Mouse (Mus musculus): ENCODE results near the gene Lypd4. TPM values are rescaled to one million over a fixed set of nuclear protein-coding genes. Genes with fewer than 3 reads are reported as not detected.
"Not testable (repeated sequence)": the region's sequence is repeated elsewhere in the genome, so short reads cannot be mapped to it uniquely, and the experiment has no call there.

Lypd4 gene
- polyA plus RNA-seq, 1 experiment from 2014 or later: not detected

DNA sequence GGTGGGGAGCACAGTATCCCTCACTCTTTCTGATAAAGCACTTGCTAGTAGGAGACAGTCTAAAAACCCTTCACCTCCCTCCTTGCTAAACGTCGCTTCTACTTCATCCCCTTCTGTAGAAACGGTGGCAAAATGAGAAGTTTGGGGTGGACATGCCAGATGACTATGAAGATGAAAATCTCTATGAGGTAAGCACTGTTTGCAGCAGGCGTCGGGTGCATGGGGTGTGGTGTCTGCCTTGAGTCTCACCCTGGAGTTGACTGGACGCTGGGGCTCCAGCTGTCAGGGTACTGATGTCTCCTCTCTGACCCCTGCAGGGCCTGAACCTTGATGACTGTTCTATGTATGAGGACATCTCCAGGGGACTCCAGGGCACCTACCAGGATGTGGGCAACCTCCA lies 31.4 kb upstream of the Lypd4 start:
- H3K9ac ChIP-seq (replicated peaks): no peak overlapping the region
- no peak overlapping the region for H3K4me2 ChIP-seq (replicated peaks)
- H3K36me3 ChIP-seq: no peaks in the 10 kb centered on the region
- no peak overlapping the region for H3K4me3 ChIP-seq (replicated peaks)
- no peak overlapping the region for H3K27ac ChIP-seq
- H3K9me3 ChIP-seq: no peaks in the 10 kb centered on the region
- no peak for ATAC-seq
- 75% methylated on average over 6 of the region's 6 CpGs for WGBS
- peaks cover 31% of the 10 kb centered on the region for H3K4me1 ChIP-seq (replicated peaks)
- no peaks in the 10 kb centered on the region for H3K27me3 ChIP-seq

DNA sequence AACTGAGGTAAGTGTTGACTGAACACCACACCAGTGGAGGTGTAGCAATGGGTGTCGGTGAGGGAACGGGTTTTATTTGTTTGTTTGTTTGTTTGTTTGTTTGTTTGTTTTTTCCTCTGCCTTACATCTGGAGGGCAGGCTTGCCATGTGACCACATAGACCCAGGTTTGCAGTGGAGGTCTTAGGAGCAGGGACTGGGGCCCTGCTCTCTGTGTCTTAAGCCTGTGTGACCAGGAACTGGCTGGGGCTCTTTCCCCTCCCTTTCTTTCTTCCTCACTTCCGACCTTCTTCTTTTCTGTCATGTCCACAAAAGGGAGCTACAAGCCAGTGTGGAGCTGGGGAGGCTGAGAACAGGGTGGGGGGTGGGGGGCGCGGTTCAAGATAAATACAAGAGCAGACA lies 28.2 kb upstream of the Lypd4 start:
- 75% methylated on average over 5 of the region's 5 CpGs for WGBS
- ATAC-seq: no peak
- no peak overlapping the region for H3K27ac ChIP-seq

DNA sequence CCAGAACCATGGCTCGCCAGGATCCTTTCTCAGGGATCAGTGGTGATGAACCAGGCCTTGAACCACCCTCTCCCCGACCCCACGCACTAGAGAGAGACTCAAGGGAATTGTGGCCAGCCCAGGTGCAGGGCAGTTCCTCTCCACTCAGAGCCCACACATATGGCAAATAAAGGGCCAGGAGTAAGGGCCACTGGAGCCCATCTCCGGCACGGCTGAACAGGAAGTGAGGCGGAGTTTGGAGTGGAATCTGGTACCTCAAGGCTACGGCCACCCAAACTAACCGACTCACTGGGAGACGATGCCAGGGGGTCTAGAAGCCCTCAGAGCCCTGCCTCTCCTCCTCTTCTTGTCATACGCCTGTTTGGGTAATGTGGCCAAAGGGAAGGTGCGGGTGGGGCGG lies 27.5 kb upstream of the Lypd4 start, which contains the start of gene Cd79a:
Gene Cd79a, plus strand, starts transcription at position 158 of the 400 bp plus-strand sequence.
- Histone ChIP-seq H3K4me1 (replicated peaks) (no peaks in the 10 kb centered on the region), H3K36me3 (no peaks in the 10 kb centered on the region), H3K27ac (no peak within 1 kb of the TSS), H3K27me3 (no peaks in the 10 kb centered on the region), H3K4me3 (replicated peaks) (no peak within 1 kb of the TSS), H3K9me3 (no peaks in the 10 kb centered on the region), H3K9ac (replicated peaks) (no peak within 1 kb of the TSS), H3K4me2 (replicated peaks) (no peak within 1 kb of the TSS)
- ATAC-seq: no peak
- 84% methylated on average over 12 of the region's 12 CpGs for WGBS

More for the DNA sequence above, 28.2 kb upstream of the Lypd4 start:
- Histone ChIP-seq H3K4me2 (replicated peaks) (no peak overlapping the region), H3K4me3 (replicated peaks) (no peak overlapping the region), H3K27me3 (no peaks in the 10 kb centered on the region), H3K36me3 (no peaks in the 10 kb centered on the region), H3K4me1 (replicated peaks) (peaks cover 5% of the 10 kb centered on the region), H3K9ac (replicated peaks) (no peak overlapping the region), H3K9me3 (no peaks in the 10 kb centered on the region)

DNA sequence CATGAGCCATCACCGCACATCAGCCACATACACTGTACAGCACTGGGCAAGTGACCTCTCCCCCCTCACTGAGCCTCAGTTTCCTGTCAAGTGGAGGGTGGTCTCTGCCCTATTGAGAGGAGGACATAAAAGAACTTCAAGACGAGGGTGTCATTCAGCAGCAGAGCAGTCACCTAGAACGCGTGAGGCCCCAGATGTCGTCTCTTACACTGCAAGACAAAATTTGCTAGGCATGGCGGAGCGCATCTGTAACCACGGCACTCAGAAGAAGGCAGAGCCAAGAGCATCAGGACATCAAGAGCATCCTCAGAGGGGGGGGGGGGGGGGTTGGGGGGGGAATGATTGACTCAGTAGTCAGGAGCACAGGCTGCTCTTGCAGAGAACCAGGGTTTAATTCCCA lies 26.5 kb upstream of the Lypd4 start:
- Histone ChIP-seq H3K4me1 (replicated peaks) (no peaks in the 10 kb centered on the region), H3K36me3 (peaks cover 2% of the 10 kb centered on the region; the same call in 1 of the 2 replicates), H3K4me2 (replicated peaks) (no peak overlapping the region), H3K9ac (replicated peaks) (no peak overlapping the region), H3K27ac (no peak overlapping the region), H3K4me3 (replicated peaks) (no peak overlapping the region), H3K9me3 (no peaks in the 10 kb centered on the region), H3K27me3 (no peaks in the 10 kb centered on the region)
- ATAC-seq: no peak
- 79% methylated on average over 8 of the region's 8 CpGs for WGBS

DNA sequence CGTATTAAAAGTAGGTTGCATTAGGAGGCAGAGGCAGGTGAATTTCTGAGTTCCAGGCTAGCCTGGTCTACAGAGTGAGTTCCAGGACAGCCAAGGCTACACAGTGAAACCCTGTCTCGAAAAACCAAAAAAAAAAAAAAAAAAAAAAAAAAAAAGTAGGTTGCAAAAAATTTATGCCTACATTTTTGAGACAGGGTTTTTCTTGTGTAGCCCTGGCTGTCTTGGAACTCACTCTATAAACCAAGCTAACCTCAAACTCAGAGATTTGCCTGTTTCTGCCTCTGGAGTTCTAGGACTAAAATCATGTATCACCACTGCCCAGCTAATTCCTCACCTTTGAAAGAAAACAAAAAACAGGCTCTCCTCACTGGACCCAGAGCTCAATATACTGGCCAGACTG lies 26.0 kb upstream of the Lypd4 start:
- H3K4me3 ChIP-seq (replicated peaks); H3K4me2 ChIP-seq (replicated peaks); H3K9me3 ChIP-seq; H3K36me3 ChIP-seq; H3K4me1 ChIP-seq (replicated peaks); H3K27me3 ChIP-seq; ATAC-seq; H3K27ac ChIP-seq; H3K9ac ChIP-seq (replicated peaks): not testable (repeated sequence)
- 94% methylated on average over 2 of the region's 2 CpGs for WGBS

DNA sequence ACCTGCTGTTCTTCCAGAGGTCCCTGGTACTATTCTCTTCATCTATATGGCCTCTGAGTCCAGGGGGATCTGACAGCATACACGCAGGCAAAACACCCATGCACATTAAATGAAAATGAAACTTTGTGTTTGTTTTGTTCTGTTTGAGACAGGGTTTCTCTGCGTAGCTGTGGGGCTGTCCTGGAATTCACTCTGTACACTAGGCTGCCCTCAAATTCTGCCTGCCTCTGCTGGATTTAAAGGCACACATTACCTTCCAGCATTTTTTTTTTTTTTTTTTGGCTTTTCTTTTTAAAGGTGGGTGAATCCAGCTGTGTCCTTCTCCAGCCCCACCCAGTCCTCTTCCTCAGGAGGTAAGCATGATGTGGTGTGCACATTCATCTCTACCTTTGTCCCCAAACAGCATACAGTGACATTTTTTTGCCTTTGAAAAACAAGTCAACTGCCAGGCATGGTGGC lies 22.4 kb upstream of the Lypd4 start:
- Histone ChIP-seq H3K4me1 (replicated peaks) (peaks cover 8% of the 10 kb centered on the region), H3K9me3 (no peaks in the 10 kb centered on the region), H3K9ac (replicated peaks) (no peak overlapping the region), H3K27me3 (no peaks in the 10 kb centered on the region), H3K27ac (no peak overlapping the region), H3K36me3 (peaks cover 38% of the 10 kb centered on the region), H3K4me2 (replicated peaks) (no peak overlapping the region), H3K4me3 (replicated peaks) (no peak overlapping the region)
- WGBS: 71% methylated on average over 2 of the region's 2 CpGs
- ATAC-seq: no peak

DNA sequence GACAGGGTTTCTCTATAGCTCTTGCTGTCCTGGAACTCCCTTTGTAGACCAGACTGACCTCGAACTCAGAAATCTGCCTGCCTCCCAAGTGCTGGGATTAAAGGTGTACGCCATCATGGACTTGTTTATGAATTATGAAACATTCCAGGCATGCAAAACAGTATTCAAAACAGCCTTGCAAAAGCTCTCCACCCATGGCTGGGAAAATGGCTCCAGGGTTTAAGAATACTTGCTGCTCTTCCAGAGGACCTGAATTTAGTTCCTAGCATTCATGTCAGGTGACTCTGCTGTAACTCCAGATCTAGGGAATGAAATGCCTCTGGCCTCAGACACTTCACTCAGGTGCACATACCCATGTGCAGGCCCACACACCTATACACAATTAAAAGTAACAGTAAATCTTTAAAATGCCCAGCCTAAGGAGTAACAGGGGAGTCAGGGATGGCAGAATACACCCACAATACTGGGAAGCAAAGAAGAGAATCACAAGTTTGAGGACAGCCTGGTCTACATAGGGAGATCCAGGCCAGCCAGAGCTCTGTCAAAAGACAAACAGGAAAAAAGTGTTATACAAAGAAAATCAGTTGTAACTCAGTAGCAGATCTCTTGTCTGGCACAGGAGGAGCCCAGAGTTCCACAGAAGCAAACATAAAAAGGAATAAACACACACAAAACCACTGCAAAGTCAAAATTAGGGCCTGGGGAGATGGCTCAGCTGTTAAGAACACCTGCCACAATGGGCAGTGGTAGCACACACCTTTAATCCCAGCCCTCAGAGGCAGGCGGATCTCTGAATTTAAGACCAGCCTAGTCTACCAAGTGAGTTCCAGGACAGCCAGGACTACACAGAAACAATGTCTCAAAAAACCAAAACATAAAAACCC lies 21.7 kb upstream of the Lypd4 start:
- no peaks in the 10 kb centered on the region for H3K9me3 ChIP-seq
- H3K27me3 ChIP-seq: no peaks in the 10 kb centered on the region
- H3K9ac ChIP-seq (replicated peaks): no peak overlapping the region
- 76% methylated on average over 3 of the region's 3 CpGs for WGBS
- H3K36me3 ChIP-seq: peaks cover 45% of the 10 kb centered on the region
- H3K4me3 ChIP-seq (replicated peaks): no peak overlapping the region
- H3K4me2 ChIP-seq (replicated peaks): no peak overlapping the region
- no peak for ATAC-seq
- no peak overlapping the region for H3K27ac ChIP-seq
- peaks cover 15% of the 10 kb centered on the region for H3K4me1 ChIP-seq (replicated peaks)

DNA sequence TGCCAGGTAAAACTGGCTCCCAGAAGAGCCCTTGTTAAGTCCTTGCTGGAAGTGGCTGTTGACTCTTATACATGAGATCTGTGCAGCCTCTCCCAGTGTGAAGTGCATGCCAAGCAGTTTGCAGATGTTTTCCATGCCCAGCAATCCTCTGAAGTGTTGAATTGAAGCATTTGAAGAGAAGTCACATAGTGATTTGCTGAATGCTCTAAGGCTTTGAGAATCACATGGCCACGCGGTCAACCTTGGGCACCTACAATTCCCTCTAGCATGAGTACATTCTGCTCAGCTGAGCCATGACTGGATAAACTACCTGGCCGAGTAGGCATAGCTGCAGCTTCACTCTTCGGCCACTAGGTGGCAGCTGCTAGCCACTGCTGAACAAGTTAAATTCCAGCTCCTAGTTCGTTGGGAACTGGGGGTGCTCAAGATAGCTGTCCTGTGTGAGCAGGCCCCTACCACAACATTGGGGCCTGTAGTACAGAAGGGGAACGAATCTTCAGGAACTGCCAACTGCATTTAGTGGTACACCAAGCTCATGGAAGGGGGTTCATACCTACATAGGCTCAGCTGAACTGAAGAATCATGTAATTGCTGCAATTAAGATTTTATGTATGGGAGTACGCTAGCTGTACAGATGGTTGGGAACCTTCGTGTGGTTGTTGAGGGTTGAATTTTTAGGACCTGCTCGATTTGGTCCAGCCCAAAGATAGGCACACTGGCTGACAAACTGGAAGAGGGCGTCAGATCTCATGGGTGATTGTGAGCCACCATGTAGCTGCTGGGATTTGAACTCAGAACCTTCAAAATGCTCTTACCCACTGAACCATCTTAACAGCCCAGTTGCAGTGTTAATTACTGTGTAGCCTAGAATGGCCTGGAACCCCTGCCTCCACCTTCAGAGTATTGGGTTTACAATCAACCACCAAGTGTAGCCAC lies 20.8 kb upstream of the Lypd4 start:
- peak; percentile 66 for ATAC-seq
- Histone ChIP-seq H3K27ac (0 out of 2 replicates have a peak overlapping the region, but pooled peaks have one; percentile 21), H3K36me3 (peaks cover 54% of the 10 kb centered on the region), H3K9me3 (no peaks in the 10 kb centered on the region), H3K4me1 (replicated peaks) (peaks cover 24% of the 10 kb centered on the region), H3K9ac (replicated peaks) (no peak overlapping the region), H3K4me3 (replicated peaks) (no peak overlapping the region), H3K4me2 (replicated peaks) (no peak overlapping the region), H3K27me3 (no peaks in the 10 kb centered on the region)
- 33% methylated on average over 10 of the region's 10 CpGs for WGBS

DNA sequence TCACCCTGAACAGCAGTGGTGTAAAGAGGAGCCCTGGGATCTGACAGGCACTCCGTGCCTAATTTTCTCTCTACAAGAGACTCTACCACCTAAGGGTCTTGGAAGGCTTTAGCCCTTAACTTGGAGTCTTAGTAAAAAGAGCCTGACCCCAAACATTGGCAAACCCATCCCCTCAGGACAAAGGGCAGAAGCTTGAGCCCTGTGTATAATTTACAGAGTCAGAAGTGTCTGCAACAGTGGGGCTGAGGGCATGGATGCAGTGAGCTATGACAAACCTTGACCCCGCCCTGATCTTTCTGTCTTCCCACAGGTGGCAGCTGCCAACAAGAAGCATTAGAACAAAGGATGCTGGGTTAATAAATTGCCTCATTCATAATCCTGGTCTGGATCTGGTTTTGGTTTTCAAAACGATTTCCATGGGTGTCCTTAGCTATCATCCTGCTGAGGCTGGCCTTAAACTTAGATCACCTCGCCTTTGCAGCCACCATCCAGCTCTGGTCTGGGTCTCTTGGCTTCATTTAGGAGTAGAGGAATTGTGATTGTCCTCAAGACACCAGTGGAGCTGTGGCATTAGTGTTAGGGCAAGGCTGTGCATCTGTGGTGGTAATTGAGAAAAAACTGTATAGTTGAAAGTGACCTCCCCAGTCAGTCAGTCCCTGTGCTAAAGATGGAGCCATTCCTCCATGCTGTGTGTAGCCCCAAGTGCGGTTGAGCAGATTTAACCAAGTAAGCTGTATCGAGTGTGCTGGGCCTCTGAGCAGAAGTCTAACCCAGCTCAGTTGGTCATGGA lies 19.9 kb upstream of the Lypd4 start:
- ATAC-seq: 0 out of 2 replicates have a peak, but pooled peaks have one; percentile 5
- Histone ChIP-seq H3K9ac (replicated peaks) (no peak overlapping the region), H3K4me2 (replicated peaks) (no peak overlapping the region), H3K4me3 (replicated peaks) (no peak overlapping the region), H3K27me3 (no peaks in the 10 kb centered on the region), H3K27ac (peak overlapping the region; percentile 21; the same call in 1 of the 2 replicates), H3K36me3 (peaks cover 54% of the 10 kb centered on the region), H3K9me3 (no peaks in the 10 kb centered on the region), H3K4me1 (replicated peaks) (peaks cover 31% of the 10 kb centered on the region)
- 77% methylated on average over 6 of the region's 6 CpGs for WGBS

DNA sequence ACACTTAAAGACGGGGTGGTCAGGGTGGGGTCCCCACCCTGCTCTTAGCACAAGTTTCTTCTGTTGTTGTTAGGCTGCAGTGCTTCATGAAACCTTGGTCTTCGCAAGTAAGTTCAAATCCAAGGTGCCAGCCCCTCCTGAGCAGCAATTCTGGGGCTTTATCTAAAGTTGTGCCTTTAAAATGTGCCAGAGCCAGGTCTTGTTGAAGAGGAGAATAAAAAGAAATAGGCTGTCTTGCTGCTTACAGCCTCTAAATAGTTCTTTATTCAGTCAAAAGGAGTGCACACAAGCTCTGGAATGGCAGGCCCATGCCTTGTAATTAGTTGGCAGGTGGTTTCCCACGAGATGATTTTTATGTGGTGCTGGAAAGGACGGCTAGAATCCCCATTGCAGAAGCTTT lies 17.4 kb upstream of the Lypd4 start:
- H3K9ac ChIP-seq (replicated peaks): peak overlapping the region; percentile 100
- H3K4me1 ChIP-seq (replicated peaks): peaks cover 31% of the 10 kb centered on the region
- WGBS: 85% methylated on average over 4 of the region's 4 CpGs
- no peak overlapping the region for H3K27ac ChIP-seq
- no peak for ATAC-seq
- H3K9me3 ChIP-seq: no peaks in the 10 kb centered on the region
- peaks cover 54% of the 10 kb centered on the region for H3K36me3 ChIP-seq
- no peaks in the 10 kb centered on the region for H3K27me3 ChIP-seq
- H3K4me2 ChIP-seq (replicated peaks): no peak overlapping the region
- H3K4me3 ChIP-seq (replicated peaks): no peak overlapping the region

DNA sequence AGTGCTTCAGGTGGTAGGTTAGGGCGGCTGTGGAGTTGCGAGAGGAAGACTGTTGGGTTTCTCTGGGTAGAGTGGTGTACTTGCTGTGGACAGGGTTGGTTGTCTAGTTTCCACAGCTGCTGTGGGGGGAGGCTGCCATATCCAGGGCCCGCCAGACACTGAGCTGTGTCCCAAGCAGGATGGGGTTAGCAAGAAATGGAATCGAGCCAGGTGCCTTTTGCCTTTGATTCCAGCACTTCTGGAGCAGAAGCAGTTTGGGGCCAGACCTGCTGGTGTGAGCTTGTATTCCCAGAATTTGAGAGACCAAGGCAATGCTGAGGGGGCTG lies 16.5 kb upstream of the Lypd4 start:
- Histone ChIP-seq H3K9me3 (no peaks in the 10 kb centered on the region), H3K9ac (replicated peaks) (peak overlapping the region; percentile 100), H3K4me1 (replicated peaks) (peaks cover 31% of the 10 kb centered on the region), H3K27ac (no peak overlapping the region), H3K27me3 (no peaks in the 10 kb centered on the region), H3K36me3 (peaks cover 52% of the 10 kb centered on the region), H3K4me2 (replicated peaks) (peak overlapping the region; percentile 92), H3K4me3 (replicated peaks) (peak overlapping the region; percentile 97)
- no peak for ATAC-seq
- 79% methylated on average over 4 of the region's 4 CpGs for WGBS
